Mouse (Mus musculus) lung, embryonic 15.5 days (tissue): ENCODE results near the gene Fam189b. TPM values are rescaled to one million over a fixed set of nuclear protein-coding genes. Genes with fewer than 3 reads are reported as not detected.
A peak's percentile ranks its signal among the peaks of the same experiment; 100 is the strongest.

Experiments
- ATAC-seq: fragments of 200-750 bp; cut with Nextera tagmentation; 2 replicates; pipeline ENCODE4 v1.8.0; 2017; ENCODE audit warnings: moderate number of reproducible peaks, borderline replicate concordance; ENCODE audit not compliant: low FRiP score, low TSS enrichment; ENCODE audit errors: extremely low read depth
- H3K27ac ChIP-seq: fragments of 300-500 bp; sonication (generic); 2 replicates; pipeline ENCODE4 v1.5.1; 2015; ENCODE audit warnings: moderate library complexity, mild to moderate bottlenecking, inconsistent platforms
- H3K27me3 ChIP-seq: fragments of 300-500 bp; sonication (generic); 2 replicates; pipeline ENCODE4 v1.6.1; 2015; ENCODE audit warnings: inconsistent platforms
- H3K36me3 ChIP-seq: fragments of 300-500 bp; sonication (generic); 2 replicates; pipeline ENCODE4 v1.6.1; 2015; ENCODE audit warnings: inconsistent platforms
- H3K4me1 ChIP-seq: fragments of 300-500 bp; sonication (generic); 2 replicates; pipeline ENCODE4 v1.6.1; 2015; ENCODE audit warnings: inconsistent platforms
- H3K4me2 ChIP-seq: fragments of 300-500 bp; sonication (generic); 2 replicates; pipeline ENCODE4 v1.6.1; 2015; ENCODE audit warnings: inconsistent platforms, mild to moderate bottlenecking, moderate library complexity
- H3K4me3 ChIP-seq: fragments of 300-500 bp; sonication (generic); 2 replicates; pipeline ENCODE4 v1.5.1; 2015; ENCODE audit warnings: mild to moderate bottlenecking, inconsistent platforms
- H3K9ac ChIP-seq: fragments of 300-500 bp; sonication (generic); 2 replicates; pipeline ENCODE4 v1.6.1; 2015; ENCODE audit warnings: inconsistent platforms
- H3K9me3 ChIP-seq: fragments of 300-500 bp; sonication (generic); 2 replicates; pipeline ENCODE4 v1.6.1; 2016; ENCODE audit warnings: inconsistent platforms
- WGBS: fragments of 180-500 bp; shearing (Covaris S2); methylation state at CpG from one replicate; pipeline ENCODE4 v1.1.7; 2015; 5-methylcytosine and 5-hydroxymethylcytosine counted together
- microRNA counts: library from miRNA; unstranded; fragments of <30 nt; microRNA quantifications from one replicate; lab custom pipeline; 2016
- microRNA-seq: library from miRNA; unstranded; fragments of <30 nt; microRNA quantifications from one replicate; pipeline ENCODE4, GENCODE M21; 2016
- polyA plus RNA-seq: library from polyadenylated mRNA; unstranded; fragments of >200 nt; fragmentation: Nextera tagmentation; extraction: Ambion mirVana; gene quantifications from 2 replicates; pipeline ENCODE4 v1.2.1, GENCODE M21; 2015

Gene Fam189b
- polyA plus RNA-seq, 1 experiment from 2014 or later = 18.4 TPM

DNA sequence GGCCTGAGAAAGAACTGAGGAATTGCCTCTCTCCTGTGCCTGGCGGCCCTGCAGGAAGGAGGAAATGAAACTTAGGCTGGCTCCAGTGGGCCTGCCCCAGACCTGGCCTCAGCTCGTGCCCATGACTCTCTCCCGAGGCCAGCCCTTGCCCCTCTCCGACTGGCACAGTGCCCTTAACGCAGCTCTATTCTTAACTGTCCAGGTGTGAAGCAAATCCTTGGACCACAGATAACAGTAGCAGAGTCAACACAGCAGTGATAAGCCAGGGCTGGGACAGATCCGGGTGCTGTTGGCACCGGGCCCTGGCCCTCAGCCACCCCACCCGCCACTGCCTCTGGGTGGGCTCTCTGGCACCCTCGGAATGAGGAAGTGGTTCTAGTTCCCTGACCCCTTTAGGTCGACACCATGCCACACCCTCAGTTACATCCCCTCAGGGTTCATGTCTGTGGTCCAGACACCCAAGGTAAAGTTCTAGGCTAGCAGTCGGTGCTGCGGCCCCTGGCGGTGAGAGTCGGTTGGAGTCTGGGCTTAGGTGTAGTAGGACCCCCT lies 50.7 kb downstream of the Fam189b start:
- Histone ChIP-seq H3K4me3 (no peak overlapping the region), H3K9ac (no peak overlapping the region), H3K27me3 (peaks cover 12% of the 10 kb centered on the region; the same call in 1 of the 2 replicates), H3K4me1 (peaks cover 36% of the 10 kb centered on the region), H3K27ac (peak overlapping the region; percentile 86), H3K36me3 (no peaks in the 10 kb centered on the region; the same call in 1 of the 2 replicates), H3K4me2 (peak overlapping the region; percentile 83), H3K9me3 (no peaks in the 10 kb centered on the region)
- 46% methylated on average over 14 of the region's 14 CpGs for WGBS
- peak; percentile 62 for ATAC-seq

DNA sequence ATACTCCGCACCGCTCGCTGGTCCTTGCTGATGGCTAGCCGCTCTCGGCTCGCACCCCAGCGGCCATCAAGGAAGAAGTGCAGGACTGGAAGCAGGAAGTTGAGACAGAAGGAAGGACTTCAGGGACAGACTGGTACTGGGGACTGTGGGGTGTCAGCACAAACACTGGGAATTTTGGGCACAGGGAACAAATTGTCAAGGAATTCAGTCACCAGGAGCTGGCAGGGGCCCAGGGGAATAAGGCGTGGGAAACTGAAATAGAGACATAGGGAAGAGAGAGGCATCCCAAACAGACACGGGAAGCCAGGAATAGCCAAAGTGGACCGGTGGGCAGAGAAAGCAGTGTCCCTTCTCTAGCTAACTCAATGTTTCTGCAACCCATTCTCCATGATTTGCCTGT lies 53.6 kb downstream of the Fam189b start:
- Histone ChIP-seq H3K27me3 (no peaks in the 10 kb centered on the region), H3K4me2 (no peak overlapping the region), H3K4me3 (no peak overlapping the region), H3K36me3 (no peaks in the 10 kb centered on the region; the same call in 1 of the 2 replicates), H3K27ac (no peak overlapping the region), H3K9ac (no peak overlapping the region), H3K4me1 (peaks cover 28% of the 10 kb centered on the region), H3K9me3 (no peaks in the 10 kb centered on the region)
- no peak for ATAC-seq
- 87% methylated on average over 10 of the region's 10 CpGs for WGBS

- H3K36me3 ChIP-seq = no peaks in the 10 kb centered on the region; the same call in 1 of the 2 replicates
- no peaks in the 10 kb centered on the region for H3K9me3 ChIP-seq
- ATAC-seq = no peak
- 87% methylated on average over 21 of the region's 21 CpGs for whole genome bisulfite sequencing
- no peak overlapping the region for H3K4me2 ChIP-seq
- H3K4me3 ChIP-seq = no peak overlapping the region
- peaks cover 23% of the 10 kb centered on the region for H3K4me1 ChIP-seq
- H3K27ac ChIP-seq = 0 out of 2 replicates have a peak overlapping the region, but pooled peaks have one; percentile 5
- no peak overlapping the region for H3K9ac ChIP-seq
- H3K27me3 ChIP-seq = no peaks in the 10 kb centered on the region
Measured at GRCm38 (mm10) chr3:89237682-89238081, 54.7 kb downstream of the Fam189b start.

- no peak overlapping the region for H3K27ac ChIP-seq
- H3K4me3 ChIP-seq = no peak overlapping the region
- no peaks in the 10 kb centered on the region; the same call in 1 of the 2 replicates for H3K27me3 ChIP-seq
- peaks cover 17% of the 10 kb centered on the region for H3K4me1 ChIP-seq
- no peak for ATAC-seq
- 62% methylated on average over 12 of the region's 12 CpGs for WGBS
- H3K36me3 ChIP-seq = no peaks in the 10 kb centered on the region; the same call in 1 of the 2 replicates
- no peak overlapping the region for H3K4me2 ChIP-seq
- H3K9ac ChIP-seq = no peak overlapping the region
- no peaks in the 10 kb centered on the region for H3K9me3 ChIP-seq
Measured at GRCm38 (mm10) chr3:89238494-89238893, 55.6 kb downstream of the Fam189b start.

MicroRNAs within 50 kb of the gene (microRNA counts, 519-probe panel; counts per million panel counts)
- 2,091 counts per million, percentile 21 among the panel's probes with 10 or more counts for microRNA mmu-miR-92b (lab: Ali Mortazavi, UCI)

Small RNA genes within 50 kb of the gene (microRNA-seq; reads per million reads assigned to microRNA genes)
- gene Mir92b = 2,359 reads per million, percentile 84 among the genes with 10 or more reads in this experiment

Other genes with a start within 250 kb of the Fam189b start
- 16.9 and 20.1 TPM in 2 replicates for gene Ash1l, start 232.5 kb upstream of the Fam189b start, polyA plus RNA-seq
- 139 and 140 TPM in 2 replicates for gene Dap3, start 232.0 kb upstream of the Fam189b start, polyA plus RNA-seq
- 16.0 and 16.6 TPM in 2 replicates for gene Rusc1, start 89.8 kb upstream of the Fam189b start, polyA plus RNA-seq
- gene Gm43738, start 82.0 kb upstream of the Fam189b start, polyA plus RNA-seq = 0.17 TPM in 1 of 2 replicates, not detected in the other
- gene Fdps, start 81.2 kb upstream of the Fam189b start, polyA plus RNA-seq = 166 TPM in 2 replicates
- gene Pklr, start 47.0 kb upstream of the Fam189b start, polyA plus RNA-seq = 0.17 and 0.92 TPM in 2 replicates
- 1.2 and 1.9 TPM in 2 replicates for gene Hcn3, start 22.9 kb upstream of the Fam189b start, polyA plus RNA-seq
- 27.8 and 28.9 TPM in 2 replicates for gene Clk2, start 18.3 kb upstream of the Fam189b start, polyA plus RNA-seq
- gene Scamp3, start 5.7 kb upstream of the Fam189b start, polyA plus RNA-seq = 106 and 110 TPM in 2 replicates
- gene Gba, start 19.8 kb downstream of the Fam189b start, polyA plus RNA-seq = 37.2 and 42.6 TPM in 2 replicates
- 54.4 and 58.4 TPM in 2 replicates for gene Thbs3, start 32.0 kb downstream of the Fam189b start, polyA plus RNA-seq
- gene Mtx1, start 43.9 kb downstream of the Fam189b start, polyA plus RNA-seq = 195 and 197 TPM in 2 replicates
- gene Muc1, start 45.9 kb downstream of the Fam189b start, polyA plus RNA-seq = 74.3 and 88.9 TPM in 2 replicates
- gene Krtcap2, start 62.8 kb downstream of the Fam189b start, polyA plus RNA-seq = 282 and 311 TPM in 2 replicates
- 7.2 and 7.9 TPM in 2 replicates for gene Trim46, start 63.2 kb downstream of the Fam189b start, polyA plus RNA-seq
- 122 and 130 TPM in 2 replicates for gene Dpm3, start 76.2 kb downstream of the Fam189b start, polyA plus RNA-seq
- 62.3 and 65.4 TPM in 2 replicates for gene Slc50a1, start 87.4 kb downstream of the Fam189b start, polyA plus RNA-seq
- gene Efna1, start 98.0 kb downstream of the Fam189b start, polyA plus RNA-seq = 89.7 and 94.5 TPM in 2 replicates
- 5.8 and 6.0 TPM in 2 replicates for gene Efna3, start 139.8 kb downstream of the Fam189b start, polyA plus RNA-seq
- 29.0 and 29.9 TPM in 2 replicates for gene Efna4, start 154.9 kb downstream of the Fam189b start, polyA plus RNA-seq
- gene Adam15, start 166.9 kb downstream of the Fam189b start, polyA plus RNA-seq = 61.5 and 63.0 TPM in 2 replicates
- gene Dcst2, start 178.8 kb downstream of the Fam189b start, polyA plus RNA-seq = 0.11 and 0.19 TPM in 2 replicates
- 0.21 TPM in 1 of 2 replicates, not detected in the other for gene Dcst1, start 182.1 kb downstream of the Fam189b start, polyA plus RNA-seq
- 3.7 TPM in 2 replicates for gene Zbtb7b, start 211.6 kb downstream of the Fam189b start, polyA plus RNA-seq
- gene Lenep, start 219.7 kb downstream of the Fam189b start, polyA plus RNA-seq = not detected in 2 replicates
- gene Flad1, start 228.7 kb downstream of the Fam189b start, polyA plus RNA-seq = 21.3 and 23.1 TPM in 2 replicates
- gene Cks1b, start 235.2 kb downstream of the Fam189b start, polyA plus RNA-seq = 556 and 595 TPM in 2 replicates
- gene Shc1, start 235.3 kb downstream of the Fam189b start, polyA plus RNA-seq = 108 and 111 TPM in 2 replicates
- 40.6 and 41.1 TPM in 2 replicates for gene Pygo2, start 247.1 kb downstream of the Fam189b start, polyA plus RNA-seq